Mouse (Mus musculus) kidney, postnatal 25 days (tissue): ENCODE data around the gene Dhrs3.

Experiments
- DNase-seq, 2 experiments: peaks; one replicate each; pipeline ENCODE4 v3.0.0; 2021; ENCODE audit warnings: mixed read lengths in 2 of 2

The Dhrs3 gene

GRCm38 (mm10) chr4:144940796-144941462 is 48.3 kb downstream of the Dhrs3 start:
- peak; percentile 21 to 74 for DNase-seq

GRCm38 (mm10) chr4:144942433-144942832 is 49.8 kb downstream of the Dhrs3 start:
- DNase-seq, result no peak

- DNase-seq, result no peak
Observed at GRCm38 (mm10) chr4:144943273-144943672, 50.6 kb downstream of the Dhrs3 start.

GRCm38 (mm10) chr4:144947738-144948390 is 55.2 kb downstream of the Dhrs3 start:
- peak; percentile 94 for DNase-seq

- peak; percentile 69 to 90 for DNase-seq
Observed at GRCm38 (mm10) chr4:144949441-144950326, 57.1 kb downstream of the Dhrs3 start.

- DNase-seq, result no peak
Observed at GRCm38 (mm10) chr4:144950327-144950711, 57.7 kb downstream of the Dhrs3 start.

- no peak for DNase-seq
Observed at GRCm38 (mm10) chr4:144950883-144951282, 58.3 kb downstream of the Dhrs3 start.

- DNase-seq, result no peak
Observed at GRCm38 (mm10) chr4:144951859-144952258, 59.2 kb downstream of the Dhrs3 start.

- no peak for DNase-seq
Observed at GRCm38 (mm10) chr4:144953421-144953820, 60.8 kb downstream of the Dhrs3 start.

- no peak for DNase-seq
Observed at GRCm38 (mm10) chr4:144955863-144956262, 63.2 kb downstream of the Dhrs3 start.

GRCm38 (mm10) chr4:144956293-144956692 is 63.7 kb downstream of the Dhrs3 start:
- DNase-seq, result no peak

GRCm38 (mm10) chr4:144957186-144957585 is 64.6 kb downstream of the Dhrs3 start:
- peak; percentile 85 to 94 for DNase-seq

- DNase-seq, result peak; percentile 57 to 82
Observed at GRCm38 (mm10) chr4:144957721-144958120, 65.1 kb downstream of the Dhrs3 start.

GRCm38 (mm10) chr4:144960188-144960904 is 67.7 kb downstream of the Dhrs3 start:
- peak; percentile 97 to 98 for DNase-seq

GRCm38 (mm10) chr4:144961232-144961631 is 68.6 kb downstream of the Dhrs3 start:
- peak in 1 of 2 experiments; percentile 40 for DNase-seq

- DNase-seq, result peak in 1 of 2 experiments; percentile 34
Observed at GRCm38 (mm10) chr4:144961696-144962095, 69.1 kb downstream of the Dhrs3 start.

GRCm38 (mm10) chr4:144965255-144965654 is 72.6 kb downstream of the Dhrs3 start:
- no peak for DNase-seq

GRCm38 (mm10) chr4:144968371-144968770 is 75.7 kb downstream of the Dhrs3 start:
- no peak for DNase-seq

- peak in 1 of 2 experiments; percentile 48 for DNase-seq
Observed at GRCm38 (mm10) chr4:144969030-144969429, 76.4 kb downstream of the Dhrs3 start.

- no peak for DNase-seq
Observed at GRCm38 (mm10) chr4:144971048-144971447, 78.4 kb downstream of the Dhrs3 start.

GRCm38 (mm10) chr4:144972948-144973720 is 80.5 kb downstream of the Dhrs3 start:
- peak; percentile 76 to 88 for DNase-seq

GRCm38 (mm10) chr4:144974458-144974857 is 81.8 kb downstream of the Dhrs3 start:
- DNase-seq, result no peak
